Mouse (Mus musculus) liver, embryonic 16.5 days (tissue): Measurements from ENCODE around the gene Pdgfb. TPM values are rescaled to one million over a fixed set of nuclear protein-coding genes. Genes with fewer than 3 reads are reported as not detected.

Experiments
- ATAC-seq: fragments of 200-750 bp; cut with Nextera tagmentation; 2 replicates; pipeline ENCODE4 v1.8.0; 2017; ENCODE audit warnings: low read depth, mild to moderate bottlenecking, moderate number of reproducible peaks, moderate library complexity
- H3K27ac ChIP-seq: fragments of 300-500 bp; sonication (generic); 2 replicates; pipeline ENCODE4 v1.5.1; 2014; ENCODE audit warnings: mild to moderate bottlenecking, low read length
- H3K27me3 ChIP-seq: fragments of 300-500 bp; sonication (generic); 2 replicates; pipeline ENCODE4 v1.6.1; 2014; ENCODE audit warnings: low read depth, low read length, mixed read lengths; ENCODE audit not compliant: control insufficient read depth, insufficient read depth
- H3K36me3 ChIP-seq: fragments of 300-500 bp; sonication (generic); 2 replicates; pipeline ENCODE4 v1.6.1; 2014; ENCODE audit warnings: mild to moderate bottlenecking; ENCODE audit not compliant: control insufficient read depth, insufficient read depth
- H3K4me1 ChIP-seq: fragments of 300-500 bp; sonication (generic); 2 replicates; pipeline ENCODE4 v1.6.1; 2014; ENCODE audit warnings: low read depth, low read length, mixed read lengths; ENCODE audit not compliant: control insufficient read depth
- H3K4me2 ChIP-seq: fragments of 300-500 bp; sonication (generic); 2 replicates; pipeline ENCODE4 v1.6.1; 2014; ENCODE audit warnings: low read depth, low read length, mixed read lengths
- H3K4me3 ChIP-seq: fragments of 300-500 bp; sonication (generic); 2 replicates; pipeline ENCODE4 v1.5.1; 2014; ENCODE audit warnings: low read depth, mild to moderate bottlenecking, low read length
- H3K9ac ChIP-seq: fragments of 300-500 bp; sonication (generic); 2 replicates; pipeline ENCODE4 v1.6.1; 2014; ENCODE audit warnings: low read depth, low read length
- H3K9me3 ChIP-seq: fragments of 300-500 bp; sonication (generic); replicated peaks from 2 replicates; pipeline ENCODE4 v1.6.1; 2016; ENCODE audit warnings: low read length; ENCODE audit not compliant: control insufficient read depth
- WGBS: fragments of 180-500 bp; shearing (Covaris S2); extraction: QIAGEN DNeasy Blood & Tissue Kit; methylation state at CpG from one replicate; pipeline ENCODE4 v1.1.7; 2014; ENCODE audit not compliant: insufficient replicate concordance; 5-methylcytosine and 5-hydroxymethylcytosine counted together
- polyA plus RNA-seq: library from polyadenylated mRNA; unstranded; fragments of >200 nt; fragmentation: Nextera tagmentation; extraction: Ambion mirVana; gene quantifications from 2 replicates; pipeline ENCODE4 v1.2.1, GENCODE M21; 2015

Pdgfb gene
- polyA plus RNA-seq, 1 experiment from 2014 or later: 0.40 TPM

DNA sequence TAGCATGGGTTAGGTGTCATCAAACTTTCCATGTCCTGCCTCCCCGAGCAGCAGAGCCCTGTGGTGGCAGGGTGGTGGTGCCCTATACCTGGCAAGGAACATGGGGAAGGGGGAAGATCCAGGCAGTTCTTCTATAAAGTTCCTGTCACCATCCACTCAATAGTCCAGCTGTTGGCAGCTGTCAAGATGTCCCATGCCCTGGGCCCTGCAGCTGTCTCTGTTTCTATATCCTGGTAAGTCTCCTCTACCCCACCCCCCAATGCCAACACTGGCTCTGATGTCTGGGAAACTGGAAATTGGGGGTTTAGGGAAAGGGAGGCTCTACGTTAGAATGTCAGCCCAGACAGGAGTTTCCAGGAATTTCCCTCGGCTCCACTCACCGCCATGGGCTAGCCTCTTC, 20.2 kb downstream of the Pdgfb start:
- Histone ChIP-seq H3K9ac (no peak overlapping the region), H3K36me3 (no peaks in the 10 kb centered on the region), H3K4me1 (no peaks in the 10 kb centered on the region), H3K9me3 (no peaks in the 10 kb centered on the region), H3K4me2 (no peak overlapping the region), H3K27ac (no peak overlapping the region), H3K27me3 (no peaks in the 10 kb centered on the region), H3K4me3 (no peak overlapping the region)
- no peak for ATAC-seq
- WGBS: 52% methylated on average over 4 of the region's 4 CpGs

DNA sequence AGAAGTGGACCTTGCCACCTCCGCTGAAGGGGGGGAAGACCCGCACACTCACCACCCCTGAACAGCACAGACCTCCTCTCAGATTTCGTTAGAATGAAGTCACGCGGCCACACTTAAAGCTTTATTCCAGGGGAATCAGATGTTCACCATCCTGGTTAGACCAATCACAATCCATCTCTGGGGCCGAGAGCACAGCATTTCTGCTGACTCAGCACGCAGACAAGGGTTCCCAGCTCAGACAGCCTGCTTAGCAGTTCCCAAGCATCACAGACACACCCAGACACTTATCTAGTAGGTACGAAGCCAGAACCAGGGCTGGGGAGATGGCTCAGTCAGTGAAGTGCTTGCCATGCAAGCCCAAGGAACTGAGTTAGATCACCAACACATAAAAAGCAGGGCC, 28.6 kb downstream of the Pdgfb start:
- no peak overlapping the region for H3K4me2 ChIP-seq
- no peaks in the 10 kb centered on the region for H3K27me3 ChIP-seq
- H3K4me3 ChIP-seq: no peak overlapping the region
- 51% methylated on average over 8 of the region's 8 CpGs for WGBS
- H3K36me3 ChIP-seq: no peaks in the 10 kb centered on the region
- no peaks in the 10 kb centered on the region for H3K9me3 ChIP-seq
- H3K27ac ChIP-seq: no peak overlapping the region
- no peak for ATAC-seq
- no peaks in the 10 kb centered on the region for H3K4me1 ChIP-seq
- no peak overlapping the region for H3K9ac ChIP-seq

DNA sequence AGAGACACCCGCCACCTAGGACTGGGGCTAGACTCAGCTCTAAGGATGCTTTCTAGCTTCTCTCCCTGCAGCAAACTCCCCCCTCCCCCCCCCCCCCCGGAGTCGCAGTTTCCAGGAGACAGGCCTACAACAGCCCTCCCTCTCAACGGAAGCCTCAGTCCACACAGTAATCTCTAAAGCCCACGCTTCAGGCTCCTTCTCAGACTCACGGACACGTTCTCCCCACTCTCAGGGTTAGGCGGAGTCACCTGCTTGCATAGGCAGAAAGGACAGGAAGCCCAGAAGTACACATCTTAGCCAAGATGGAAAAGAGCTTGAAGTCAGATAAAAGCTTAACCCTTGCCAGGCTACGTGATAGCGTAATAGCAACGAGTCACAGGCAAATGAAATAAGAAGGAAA, 29.3 kb downstream of the Pdgfb start:
- H3K9me3 ChIP-seq: no peaks in the 10 kb centered on the region

DNA sequence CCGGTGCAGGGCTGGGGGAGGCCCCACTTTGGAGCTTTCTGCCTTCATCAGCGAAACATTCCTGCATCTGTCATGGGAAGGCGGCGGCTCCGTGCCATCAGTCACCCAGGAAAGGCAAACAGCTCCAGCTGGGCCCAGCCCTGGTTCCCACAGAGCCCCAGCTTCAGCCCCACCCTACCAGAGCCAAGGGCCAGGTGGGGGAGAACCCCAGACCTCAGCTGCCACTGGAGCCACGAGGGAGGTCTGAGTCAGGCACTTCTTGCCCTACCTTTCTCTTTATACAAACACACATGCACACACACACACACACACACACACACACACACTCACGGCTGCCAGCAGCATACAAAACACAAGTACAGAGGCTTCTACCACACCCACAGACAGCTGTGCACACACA, 30.6 kb downstream of the Pdgfb start:
- no peaks in the 10 kb centered on the region for H3K27me3 ChIP-seq
- no peaks in the 10 kb centered on the region for H3K4me1 ChIP-seq
- H3K27ac ChIP-seq: no peak overlapping the region
- H3K36me3 ChIP-seq: no peaks in the 10 kb centered on the region
- no peak for ATAC-seq
- H3K4me3 ChIP-seq: no peak overlapping the region
- H3K4me2 ChIP-seq: no peak overlapping the region
- H3K9ac ChIP-seq: no peak overlapping the region
- 56% methylated on average over 7 of the region's 7 CpGs for WGBS
- H3K9me3 ChIP-seq: no peaks in the 10 kb centered on the region

More for the DNA sequence above, 29.3 kb downstream of the Pdgfb start:
- ATAC-seq: no peak
- no peaks in the 10 kb centered on the region for H3K27me3 ChIP-seq
- no peaks in the 10 kb centered on the region for H3K4me1 ChIP-seq
- H3K27ac ChIP-seq: no peak overlapping the region
- 31% methylated on average over 11 of the region's 11 CpGs for WGBS
- H3K4me3 ChIP-seq: no peak overlapping the region
- H3K9ac ChIP-seq: no peak overlapping the region
- H3K4me2 ChIP-seq: no peak overlapping the region
- H3K36me3 ChIP-seq: no peaks in the 10 kb centered on the region

DNA sequence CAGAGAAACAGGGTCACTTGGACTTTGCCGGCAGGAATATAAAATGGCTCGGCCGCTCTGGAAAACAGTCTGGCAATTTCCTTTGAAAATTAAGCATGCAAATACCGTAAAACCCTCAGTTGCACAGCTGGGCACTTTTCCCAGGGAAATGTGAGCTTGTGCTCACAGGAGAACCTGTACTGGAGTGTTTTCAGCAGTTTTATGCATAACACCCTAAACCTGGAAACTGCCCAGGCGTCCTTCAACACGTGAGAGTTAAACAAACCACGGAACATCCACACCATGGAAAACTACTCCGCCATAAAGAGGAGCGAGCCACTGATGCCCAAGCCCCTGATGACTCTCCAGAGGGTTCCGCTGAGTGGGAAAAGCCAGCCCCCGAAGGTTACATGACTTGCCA, 34.1 kb downstream of the Pdgfb start:
- Histone ChIP-seq H3K27me3 (no peaks in the 10 kb centered on the region), H3K4me3 (no peak overlapping the region), H3K27ac (no peak overlapping the region), H3K9ac (no peak overlapping the region), H3K4me1 (no peaks in the 10 kb centered on the region), H3K9me3 (no peaks in the 10 kb centered on the region), H3K36me3 (no peaks in the 10 kb centered on the region), H3K4me2 (no peak overlapping the region)
- ATAC-seq: no peak
- 73% methylated on average over 11 of the region's 11 CpGs for WGBS

DNA sequence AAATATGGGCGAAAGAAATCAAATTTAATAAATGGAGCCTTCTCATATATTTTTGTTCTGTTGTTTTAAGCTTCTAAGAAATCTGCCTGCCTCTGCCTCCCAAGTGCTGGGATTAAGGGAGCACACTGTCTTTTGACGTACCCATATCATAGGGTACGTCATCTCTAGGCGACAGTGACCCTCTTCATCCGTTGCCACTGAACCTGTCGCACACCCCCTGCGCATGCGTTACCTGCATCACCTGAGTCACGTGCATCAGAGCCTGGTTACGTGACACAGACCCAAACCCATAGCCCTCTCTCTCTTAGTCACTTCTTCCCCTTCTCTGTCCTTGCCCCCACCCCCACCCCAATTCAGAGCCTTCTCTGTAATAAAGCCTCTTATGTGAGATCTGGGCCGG, 42.6 kb downstream of the Pdgfb start:
- Histone ChIP-seq H3K4me2 (no peak overlapping the region), H3K36me3 (no peaks in the 10 kb centered on the region), H3K9me3 (no peaks in the 10 kb centered on the region), H3K4me3 (no peak overlapping the region), H3K9ac (no peak overlapping the region), H3K27ac (no peak overlapping the region), H3K27me3 (no peaks in the 10 kb centered on the region), H3K4me1 (no peaks in the 10 kb centered on the region)
- no peak for ATAC-seq
- 83% methylated on average over 11 of the region's 11 CpGs for WGBS

DNA sequence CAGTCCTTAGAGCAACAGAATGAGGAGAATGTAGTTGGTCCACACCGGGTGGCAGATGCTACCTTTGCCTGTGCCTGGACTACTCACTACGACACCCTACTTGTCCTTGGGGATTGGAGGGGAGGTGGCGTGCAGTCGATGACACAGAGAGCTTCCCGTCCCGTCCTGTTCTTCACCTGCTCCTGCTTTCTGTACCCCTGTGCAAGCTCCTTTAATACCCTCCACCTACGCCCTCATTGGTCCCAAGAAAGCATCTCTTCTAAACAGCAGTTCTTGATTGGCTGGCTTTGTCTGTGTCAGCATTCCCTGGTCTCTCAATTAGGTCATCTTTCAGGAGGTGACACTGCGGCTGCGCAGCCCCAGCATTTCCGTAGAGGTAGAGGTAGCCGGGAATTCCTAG, 43.8 kb downstream of the Pdgfb start, which contains the start of gene Cbx7:
Gene Cbx7 (minus strand): TSS at position 180 of the 400 bp plus-strand sequence.
- H3K27me3 ChIP-seq: no peaks in the 10 kb centered on the region
- WGBS: 82% methylated on average over 11 of the region's 11 CpGs
- no peak within 1 kb of the TSS for H3K27ac ChIP-seq
- H3K4me2 ChIP-seq: no peak within 1 kb of the TSS
- no peak for ATAC-seq
- no peaks in the 10 kb centered on the region for H3K4me1 ChIP-seq
- H3K9ac ChIP-seq: no peak within 1 kb of the TSS
- H3K4me3 ChIP-seq: no peak within 1 kb of the TSS
- no peaks in the 10 kb centered on the region for H3K9me3 ChIP-seq
- no peaks in the 10 kb centered on the region for H3K36me3 ChIP-seq

DNA sequence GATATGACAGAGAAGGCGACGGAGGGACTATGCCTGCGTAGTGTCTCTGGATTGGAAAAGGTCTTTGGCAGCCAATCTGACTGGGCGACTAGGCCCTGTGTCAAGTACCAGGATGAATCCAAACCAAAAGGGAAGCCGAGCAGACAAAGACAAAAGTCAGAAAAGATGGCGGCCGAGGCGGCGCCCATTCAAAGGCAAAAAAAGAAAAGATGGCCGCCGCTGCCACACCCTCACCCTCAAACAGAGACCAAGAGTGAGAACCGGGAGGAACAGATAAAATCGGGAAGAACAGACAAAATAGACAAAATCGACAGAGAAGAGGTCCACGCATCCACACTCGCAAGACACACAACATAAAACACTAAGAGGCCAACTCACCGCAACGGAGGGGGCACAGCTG, 44.3 kb downstream of the Pdgfb start:
- H3K36me3 ChIP-seq: no peaks in the 10 kb centered on the region
- no peaks in the 10 kb centered on the region for H3K9me3 ChIP-seq
- no peak for ATAC-seq
- H3K27me3 ChIP-seq: no peaks in the 10 kb centered on the region
- 83% methylated on average over 18 of the region's 18 CpGs for WGBS
- no peaks in the 10 kb centered on the region for H3K4me1 ChIP-seq
- H3K4me2 ChIP-seq: no peak overlapping the region
- no peak overlapping the region for H3K27ac ChIP-seq
- H3K4me3 ChIP-seq: no peak overlapping the region
- no peak overlapping the region for H3K9ac ChIP-seq

DNA sequence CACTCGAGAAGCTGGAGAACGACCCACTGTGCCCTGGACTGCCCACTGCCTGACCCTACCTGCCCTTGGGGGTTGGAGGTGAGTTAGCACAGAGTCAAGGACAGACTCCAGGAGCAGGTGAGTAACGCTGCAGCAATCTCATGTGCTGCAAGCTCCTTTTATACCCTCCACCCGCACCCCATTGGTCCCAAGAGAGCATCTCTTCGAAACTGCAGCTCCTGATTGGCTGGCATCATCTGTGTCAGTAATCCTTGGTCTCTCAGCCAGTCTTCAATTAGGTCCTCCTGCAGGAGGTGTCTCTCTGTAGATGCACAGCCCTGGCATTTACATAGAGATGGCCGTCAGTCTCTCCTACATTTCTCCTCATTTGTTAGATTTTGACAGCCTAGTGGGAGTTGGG, 47.4 kb downstream of the Pdgfb start:
- no peaks in the 10 kb centered on the region for H3K27me3 ChIP-seq
- no peak overlapping the region for H3K27ac ChIP-seq
- no peak for ATAC-seq
- H3K9me3 ChIP-seq: no peaks in the 10 kb centered on the region
- WGBS: 68% methylated on average over 6 of the region's 6 CpGs
- H3K36me3 ChIP-seq: no peaks in the 10 kb centered on the region
- H3K4me1 ChIP-seq: no peaks in the 10 kb centered on the region
- H3K9ac ChIP-seq: no peak overlapping the region
- H3K4me3 ChIP-seq: no peak overlapping the region
- no peak overlapping the region for H3K4me2 ChIP-seq

DNA sequence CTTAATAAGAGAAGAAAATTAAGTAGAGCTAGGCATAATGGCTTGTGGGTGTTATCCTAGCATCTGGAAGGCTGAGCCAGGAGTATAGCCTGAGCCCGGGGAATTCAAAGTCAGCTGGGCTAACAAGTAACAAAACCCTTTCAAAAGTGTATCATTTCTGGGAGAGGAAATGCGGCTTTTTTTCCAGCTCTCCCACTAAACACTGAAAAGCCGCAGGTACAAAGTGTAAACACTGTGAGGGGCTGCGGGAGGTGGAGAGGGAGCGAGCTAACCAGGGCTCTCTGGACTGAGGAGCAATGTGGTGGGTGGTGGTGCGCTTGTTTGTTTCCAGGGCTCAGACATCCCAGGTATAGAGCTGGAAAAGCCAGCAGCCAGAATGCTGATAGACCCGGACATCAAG, 50.4 kb downstream of the Pdgfb start:
- no peak for ATAC-seq
- WGBS: 70% methylated on average over 7 of the region's 7 CpGs
- Histone ChIP-seq H3K4me2 (no peak overlapping the region), H3K27me3 (no peaks in the 10 kb centered on the region), H3K27ac (no peak overlapping the region), H3K36me3 (no peaks in the 10 kb centered on the region), H3K9ac (no peak overlapping the region), H3K9me3 (no peaks in the 10 kb centered on the region), H3K4me3 (no peak overlapping the region), H3K4me1 (no peaks in the 10 kb centered on the region)
